Mouse (Mus musculus) lung, postnatal 14 days (tissue): Measurements from ENCODE around the gene Ifnz.
"Not testable (repeated sequence)": the region's sequence is repeated elsewhere in the genome, so short reads cannot be mapped to it uniquely, and the experiment has no call there.

Experiments used
- DNase-seq: peaks from one replicate; pipeline ENCODE4 v3.0.0; 2021

The Ifnz gene

DNA sequence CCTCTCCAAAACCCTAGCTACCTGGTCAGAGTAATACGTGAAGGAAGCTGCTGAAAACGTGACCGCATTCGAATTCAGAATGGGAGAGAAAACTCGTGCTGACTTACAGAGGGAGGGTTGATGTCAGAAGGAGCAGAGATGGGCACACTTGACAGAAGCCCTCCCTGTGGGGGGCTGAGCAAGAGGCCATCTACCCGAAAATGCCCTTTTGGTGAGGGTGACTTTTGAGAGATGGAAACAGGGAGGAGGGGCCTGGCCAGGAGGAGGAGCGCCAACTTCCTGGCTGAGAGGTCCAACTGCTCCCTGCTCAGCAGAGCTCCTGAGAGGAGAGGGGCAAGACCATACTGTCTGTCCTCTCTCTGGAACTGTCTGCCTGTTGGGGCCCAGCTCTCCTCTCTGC, at the start of gene Ifnz:
Gene Ifnz (plus strand): TSS at position 301 of the 400 bp plus-strand sequence.
- not testable (repeated sequence) for DNase-seq

DNA sequence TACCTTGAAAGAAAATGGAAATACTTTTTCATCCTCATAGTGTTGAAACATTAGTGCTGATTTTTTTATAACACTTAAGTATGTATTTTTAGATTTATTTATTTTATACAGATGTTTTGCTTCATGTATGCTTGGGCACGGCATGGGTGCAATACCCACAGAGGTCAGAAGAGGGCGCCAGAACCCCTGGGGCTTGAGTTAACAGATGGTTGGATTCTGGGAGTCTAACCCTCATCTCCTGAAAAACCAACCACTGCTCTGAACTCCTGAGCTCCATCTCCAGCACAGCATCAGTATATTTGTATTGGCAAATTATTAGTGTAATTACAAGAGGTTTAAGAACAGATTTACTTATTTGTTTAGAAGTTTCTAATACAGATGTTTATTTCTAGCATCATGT, 43.5 kb upstream of the Ifnz start:
- peak; percentile 86 for DNase-seq

- no peak for DNase-seq
Observed at GRCm38 (mm10) chr4:88739036-88739435, 42.9 kb upstream of the Ifnz start.

DNA sequence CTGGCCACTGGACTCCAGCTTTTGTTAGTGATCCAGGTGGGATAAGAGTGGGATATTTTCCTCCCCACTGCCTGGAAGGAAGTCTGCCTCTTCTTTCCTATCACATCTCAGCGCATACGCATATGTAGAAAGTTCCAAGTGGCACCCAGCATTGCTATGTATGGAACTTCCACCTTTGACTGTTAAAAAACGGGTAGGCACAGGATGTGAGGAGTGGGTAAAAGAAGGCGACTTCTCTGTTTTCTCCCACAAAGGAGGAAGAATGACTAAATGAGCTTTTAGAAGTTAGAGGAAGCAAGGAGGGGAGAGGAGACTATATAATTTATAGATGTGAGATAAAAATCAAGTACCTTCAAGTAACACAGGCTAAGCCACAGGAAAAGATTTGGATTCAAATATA, 40.5 kb upstream of the Ifnz start:
- no peak for DNase-seq

- no peak for DNase-seq
Observed at GRCm38 (mm10) chr4:88742771-88743371, 39.1 kb upstream of the Ifnz start.

GRCm38 (mm10) chr4:88744207-88744606, 37.7 kb upstream of the Ifnz start:
- DNase-seq: no peak

DNA sequence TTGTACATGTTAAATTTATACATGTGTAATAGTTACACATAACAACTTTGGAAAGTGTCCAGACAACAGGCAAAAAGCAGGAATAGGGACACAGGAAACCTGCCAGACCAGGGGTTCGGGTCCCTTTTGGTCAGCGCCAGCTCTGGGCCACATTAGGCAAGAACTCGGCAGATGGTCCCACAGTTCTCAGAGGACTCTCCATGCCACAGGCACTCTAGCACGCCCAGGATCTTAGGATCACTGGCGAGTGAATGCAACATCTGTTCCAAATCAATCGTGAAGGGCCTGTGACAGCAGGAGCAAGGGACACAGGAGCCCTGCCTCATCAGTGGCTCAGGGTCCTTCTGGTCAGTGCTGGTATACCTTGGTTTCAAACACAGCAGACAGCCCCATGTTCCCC, 32.0 kb upstream of the Ifnz start:
- DNase-seq: no peak

DNA sequence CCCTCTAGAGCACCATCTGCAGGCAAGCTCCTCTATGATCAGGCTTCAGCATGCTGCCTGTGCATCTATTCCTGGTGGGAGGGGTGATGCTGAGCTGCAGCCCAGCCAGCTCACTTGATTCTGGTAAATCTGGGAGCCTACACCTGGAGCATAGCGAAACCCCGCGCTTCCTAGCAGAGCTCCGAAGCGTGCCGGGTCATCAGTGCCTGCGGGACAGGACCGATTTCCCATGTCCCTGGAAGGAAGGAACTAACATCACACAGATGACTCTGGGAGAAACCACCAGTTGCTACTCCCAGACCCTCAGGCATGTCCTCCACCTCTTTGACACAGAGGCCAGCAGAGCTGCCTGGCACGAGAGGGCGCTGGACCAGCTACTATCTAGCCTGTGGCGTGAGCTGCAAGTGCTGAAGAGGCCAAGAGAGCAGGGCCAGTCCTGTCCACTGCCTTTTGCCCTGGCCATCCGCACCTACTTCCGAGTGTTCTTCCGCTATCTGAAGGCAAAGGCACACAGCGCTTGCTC, 27.1 kb upstream of the Ifnz start, which contains the start of gene Gm13271:
Gene Gm13271 (plus strand): TSS at position 51 of the 523 bp plus-strand sequence.
- peak; percentile 47 for DNase-seq

GRCm38 (mm10) chr4:88756581-88757513, 25.1 kb upstream of the Ifnz start:
- DNase-seq: not testable (repeated sequence)

- DNase-seq: peak; percentile 83
Observed at GRCm38 (mm10) chr4:88757628-88758031, 24.3 kb upstream of the Ifnz start.

- not testable (repeated sequence) for DNase-seq
Observed at GRCm38 (mm10) chr4:88758751-88759150, 23.2 kb upstream of the Ifnz start.

GRCm38 (mm10) chr4:88759610-88760268, 22.2 kb upstream of the Ifnz start, which contains the start of gene Gm13283:
TSS of gene Gm13283 (plus strand) at chr4:88760119.
- peak; percentile 28 for DNase-seq

DNA sequence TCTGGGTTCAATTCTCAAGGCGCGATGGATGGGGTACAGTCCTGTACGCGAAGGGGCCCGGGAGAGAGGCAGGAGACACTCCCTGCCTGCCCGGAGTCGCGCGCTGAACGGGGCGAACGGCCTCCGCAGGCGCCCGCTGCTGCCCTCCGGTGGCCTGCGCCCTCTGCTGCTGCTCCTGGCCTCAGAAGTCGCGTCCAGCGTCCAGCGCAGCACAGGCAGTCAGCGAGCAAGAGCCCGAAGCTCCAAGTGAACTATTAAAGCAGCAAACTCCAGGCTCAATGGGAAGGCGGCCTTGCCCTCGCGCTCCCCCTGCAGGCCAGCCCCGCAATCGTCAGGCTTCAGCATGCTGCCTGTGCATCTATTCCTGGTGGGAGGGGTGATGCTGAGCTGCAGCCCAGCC, 21.5 kb upstream of the Ifnz start:
- peak; percentile 80 for DNase-seq

GRCm38 (mm10) chr4:88761776-88762175, 20.2 kb upstream of the Ifnz start:
- peak; percentile 47 for DNase-seq

- not testable (repeated sequence) for DNase-seq
Observed at GRCm38 (mm10) chr4:88762341-88762740, 19.6 kb upstream of the Ifnz start.

- DNase-seq: peak; percentile 55
Observed at GRCm38 (mm10) chr4:88763384-88764018, 18.4 kb upstream of the Ifnz start.

DNA sequence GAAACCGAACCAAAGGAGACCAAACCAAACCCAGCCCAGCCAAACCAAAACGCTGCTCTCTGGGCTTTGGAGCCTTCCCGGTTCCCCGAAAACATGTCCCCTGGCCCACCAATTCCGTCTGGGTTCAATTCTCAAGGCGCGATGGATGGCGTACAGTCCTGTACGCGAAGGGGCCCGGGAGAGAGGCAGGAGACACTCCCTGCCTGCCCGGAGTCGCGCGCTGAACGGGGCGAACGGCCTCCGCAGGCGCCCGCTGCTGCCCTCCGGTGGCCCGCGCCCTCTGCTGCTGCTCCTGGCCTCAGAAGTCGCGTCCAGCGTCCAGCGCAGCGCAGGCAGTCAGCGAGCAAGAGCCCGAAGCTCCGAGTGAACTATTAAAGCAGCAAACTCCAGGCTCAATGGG, 8.4 kb upstream of the Ifnz start, which contains the start of gene Gm13290:
Gene Gm13290 (plus strand): TSS at position 301 of the 400 bp plus-strand sequence.
- not testable (repeated sequence) for DNase-seq

DNA sequence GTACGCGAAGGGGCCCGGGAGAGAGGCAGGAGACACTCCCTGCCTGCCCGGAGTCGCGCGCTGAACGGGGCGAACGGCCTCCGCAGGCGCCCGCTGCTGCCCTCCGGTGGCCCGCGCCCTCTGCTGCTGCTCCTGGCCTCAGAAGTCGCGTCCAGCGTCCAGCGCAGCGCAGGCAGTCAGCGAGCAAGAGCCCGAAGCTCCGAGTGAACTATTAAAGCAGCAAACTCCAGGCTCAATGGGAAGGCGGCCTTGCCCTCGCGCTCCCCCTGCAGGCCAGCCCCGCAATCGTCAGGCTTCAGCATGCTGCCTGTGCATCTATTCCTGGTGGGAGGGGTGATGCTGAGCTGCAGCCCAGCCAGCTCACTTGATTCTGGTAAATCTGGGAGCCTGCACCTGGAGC, 5.3 kb upstream of the Ifnz start, which contains the start of gene Gm13289:
Gene Gm13289 (plus strand): TSS at position 301 of the 400 bp plus-strand sequence.
- DNase-seq: not testable (repeated sequence)

GRCm38 (mm10) chr4:88779550-88779949, 2.4 kb upstream of the Ifnz start, which contains the start of gene Gm13272:
TSS of gene Gm13272 (plus strand) at chr4:88779850.
- not testable (repeated sequence) for DNase-seq

DNA sequence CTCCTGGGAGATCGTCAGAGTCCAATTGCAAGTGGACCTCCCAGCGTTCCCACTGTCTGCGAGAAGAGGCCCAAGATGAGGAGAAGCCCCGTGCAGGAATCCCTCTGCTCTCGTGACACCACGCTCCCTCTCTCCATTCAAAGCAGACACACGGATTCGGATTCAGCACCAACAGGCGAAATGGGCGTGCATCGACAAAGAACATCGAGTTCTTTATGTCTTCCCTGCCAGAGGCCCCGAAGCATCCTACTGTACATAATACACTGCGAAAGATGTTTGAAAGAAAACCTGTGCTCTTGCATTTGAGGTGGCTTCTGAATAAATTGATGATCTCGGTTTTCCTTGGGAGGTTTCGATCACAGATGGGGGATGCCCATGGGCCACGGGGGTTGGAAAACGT, 1.6 kb upstream of the Ifnz start:
- not testable (repeated sequence) for DNase-seq

GRCm38 (mm10) chr4:88782335-88782734, 404 bp downstream of the Ifnz start:
- not testable (repeated sequence) for DNase-seq

DNA sequence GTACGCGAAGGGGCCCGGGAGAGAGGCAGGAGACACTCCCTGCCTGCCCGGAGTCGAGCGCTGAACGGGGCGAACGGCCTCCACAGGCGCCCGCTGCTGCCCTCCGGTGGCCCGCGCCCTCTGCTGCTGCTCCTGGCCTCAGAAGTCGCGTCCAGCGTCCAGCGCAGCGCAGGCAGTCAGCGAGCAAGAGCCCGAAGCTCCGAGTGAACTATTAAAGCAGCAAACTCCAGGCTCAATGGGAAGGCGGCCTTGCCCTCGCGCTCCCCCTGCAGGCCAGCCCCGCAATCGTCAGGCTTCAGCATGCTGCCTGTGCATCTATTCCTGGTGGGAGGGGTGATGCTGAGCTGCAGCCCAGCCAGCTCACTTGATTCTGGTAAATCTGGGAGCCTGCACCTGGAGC, 3.5 kb downstream of the Ifnz start, which contains the start of gene Gm13276:
Gene Gm13276 (plus strand): TSS at position 301 of the 400 bp plus-strand sequence.
- not testable (repeated sequence) for DNase-seq
